Mouse (Mus musculus) stomach, embryonic 15.5 days (tissue): Measurements from ENCODE around the gene Exoc6b. TPM values are rescaled to one million over a fixed set of nuclear protein-coding genes. Genes with fewer than 3 reads are reported as not detected.

ENCODE experiments used
- ATAC-seq: fragments of 200-750 bp; cut with Nextera tagmentation; 2 replicates; pipeline ENCODE4 v1.8.0; 2017; ENCODE audit warnings: low read depth, moderate number of reproducible peaks, moderate TSS enrichment; ENCODE audit not compliant: insufficient read depth, low FRiP score
- H3K27ac ChIP-seq: fragments of 300-500 bp; sonication (generic); 2 replicates; pipeline ENCODE4 v1.5.1; 2015; ENCODE audit warnings: mild to moderate bottlenecking, inconsistent platforms
- H3K27me3 ChIP-seq: fragments of 300-500 bp; sonication (generic); replicated peaks from 2 replicates; pipeline ENCODE4 v1.6.1; 2015; ENCODE audit warnings: inconsistent platforms
- H3K36me3 ChIP-seq: fragments of 300-500 bp; sonication (generic); 2 replicates; pipeline ENCODE4 v1.6.1; 2015; ENCODE audit warnings: inconsistent platforms
- H3K4me1 ChIP-seq: fragments of 300-500 bp; sonication (generic); 2 replicates; pipeline ENCODE4 v1.6.1; 2015; ENCODE audit warnings: inconsistent platforms
- H3K4me2 ChIP-seq: fragments of 300-500 bp; sonication (generic); 2 replicates; pipeline ENCODE4 v1.6.1; 2015; ENCODE audit warnings: mild to moderate bottlenecking, inconsistent platforms
- H3K4me3 ChIP-seq: fragments of 300-500 bp; sonication (generic); replicated peaks from 2 replicates; pipeline ENCODE4 v1.5.1; 2015; ENCODE audit warnings: inconsistent platforms
- H3K9ac ChIP-seq: fragments of 300-500 bp; sonication (generic); 2 replicates; pipeline ENCODE4 v1.6.1; 2015; ENCODE audit warnings: inconsistent platforms
- H3K9me3 ChIP-seq: fragments of 300-500 bp; sonication (generic); 2 replicates; pipeline ENCODE4 v1.6.1; 2016; ENCODE audit warnings: inconsistent platforms
- WGBS: fragments of 180-500 bp; shearing (Covaris S2); methylation state at CpG from one replicate; pipeline ENCODE4 v1.1.7; 2015; 5-methylcytosine and 5-hydroxymethylcytosine counted together
- polyA plus RNA-seq: library from polyadenylated mRNA; unstranded; fragments of >200 nt; fragmentation: Nextera tagmentation; extraction: Ambion mirVana; gene quantifications from 2 replicates; pipeline ENCODE4 v1.2.1, GENCODE M21; 2015

Gene Exoc6b
- polyA plus RNA-seq, 1 experiment from 2014 or later = 27.8 TPM

DNA sequence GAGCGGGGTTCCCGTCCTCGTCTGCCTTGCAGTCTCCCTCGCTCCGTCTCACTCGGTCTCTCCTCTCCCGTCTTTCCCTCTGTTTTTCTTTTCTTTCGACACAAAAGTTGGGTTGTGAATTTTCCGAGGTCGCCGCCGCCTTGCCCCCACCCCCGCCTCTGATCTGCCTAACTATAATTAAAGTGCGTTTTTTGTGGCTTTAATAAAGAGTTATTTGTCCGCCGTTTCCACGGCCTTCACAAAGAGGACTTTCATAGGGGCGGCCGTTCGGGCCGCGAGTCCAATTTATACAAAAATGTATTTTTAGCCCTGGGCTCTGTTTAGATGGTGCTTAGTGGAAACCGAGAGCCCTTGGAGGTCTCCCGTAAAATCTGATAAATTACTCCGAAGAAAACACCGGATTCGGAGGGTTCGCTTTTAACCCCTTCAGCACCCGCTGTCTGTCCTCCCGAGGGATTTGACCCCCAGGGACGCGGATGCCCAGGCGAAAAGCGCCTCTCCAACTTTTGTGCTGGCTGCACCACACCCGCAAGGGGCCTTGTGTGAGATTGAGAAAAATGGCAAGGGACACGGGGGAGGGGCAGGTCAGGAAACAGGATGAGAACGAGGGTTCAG is 483.5 kb downstream of the Exoc6b start:
- ATAC-seq = no peak
- Histone ChIP-seq H3K4me2 (peak overlapping the region; percentile 94), H3K27me3 (peaks cover 74% of the 10 kb centered on the region), H3K9ac (no peak overlapping the region), H3K27ac (no peak overlapping the region), H3K4me3 (peak overlapping the region; percentile 49), H3K36me3 (no peaks in the 10 kb centered on the region), H3K9me3 (no peaks in the 10 kb centered on the region), H3K4me1 (peaks cover 74% of the 10 kb centered on the region)
- 1% methylated on average over 37 of the region's 37 CpGs for WGBS

DNA sequence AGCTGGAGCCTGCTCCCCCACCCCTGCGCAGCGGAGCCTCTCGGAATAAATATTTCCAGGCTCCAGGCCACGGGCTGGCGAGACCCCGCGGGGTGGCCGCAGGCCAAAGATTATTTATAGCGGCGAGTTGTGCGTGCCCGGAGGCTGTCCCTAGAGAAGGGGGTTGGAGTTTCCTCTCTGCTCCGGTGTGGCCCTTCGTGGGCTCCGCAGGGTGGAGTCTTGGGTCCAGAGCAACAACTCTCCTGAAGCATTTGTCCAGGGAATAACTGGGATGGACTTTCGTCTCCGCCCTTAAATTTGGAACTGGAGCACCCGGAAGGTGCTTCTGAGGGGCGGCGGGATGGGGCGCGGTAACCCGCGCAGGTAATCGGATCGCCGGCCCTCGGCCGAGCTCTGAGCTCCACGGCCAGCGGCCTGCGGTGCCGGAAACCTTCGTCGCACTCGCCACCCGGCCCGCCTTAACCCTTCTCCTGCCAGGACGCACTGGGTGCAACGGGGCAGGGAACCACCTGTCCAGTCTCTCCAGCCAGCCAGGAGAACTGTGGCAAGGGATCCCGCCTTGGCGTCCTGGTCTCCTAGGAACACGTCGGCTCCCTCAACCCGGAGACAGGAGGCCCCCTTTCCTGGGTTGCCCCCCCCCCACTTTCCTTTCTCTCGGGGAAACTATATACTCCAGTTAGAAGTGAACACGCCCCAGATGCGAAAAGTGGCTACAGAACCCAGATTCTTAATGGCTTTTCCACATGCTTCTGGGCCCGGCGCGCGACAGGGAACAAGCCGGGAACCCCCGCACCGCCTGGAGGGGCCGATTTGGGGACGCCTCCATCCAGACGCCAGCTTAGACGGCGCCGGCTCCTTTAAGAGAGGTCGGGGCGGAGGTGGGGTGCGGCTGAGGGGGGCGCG is 484.3 kb downstream of the Exoc6b start:
- Histone ChIP-seq H3K36me3 (no peaks in the 10 kb centered on the region), H3K9ac (no peak overlapping the region), H3K27ac (no peak overlapping the region), H3K4me3 (peak overlapping the region; percentile 49), H3K4me1 (peaks cover 73% of the 10 kb centered on the region), H3K9me3 (no peaks in the 10 kb centered on the region), H3K4me2 (peak overlapping the region; percentile 94), H3K27me3 (peaks cover 79% of the 10 kb centered on the region)
- WGBS = 1% methylated on average over 66 of the region's 66 CpGs
- no peak for ATAC-seq

DNA sequence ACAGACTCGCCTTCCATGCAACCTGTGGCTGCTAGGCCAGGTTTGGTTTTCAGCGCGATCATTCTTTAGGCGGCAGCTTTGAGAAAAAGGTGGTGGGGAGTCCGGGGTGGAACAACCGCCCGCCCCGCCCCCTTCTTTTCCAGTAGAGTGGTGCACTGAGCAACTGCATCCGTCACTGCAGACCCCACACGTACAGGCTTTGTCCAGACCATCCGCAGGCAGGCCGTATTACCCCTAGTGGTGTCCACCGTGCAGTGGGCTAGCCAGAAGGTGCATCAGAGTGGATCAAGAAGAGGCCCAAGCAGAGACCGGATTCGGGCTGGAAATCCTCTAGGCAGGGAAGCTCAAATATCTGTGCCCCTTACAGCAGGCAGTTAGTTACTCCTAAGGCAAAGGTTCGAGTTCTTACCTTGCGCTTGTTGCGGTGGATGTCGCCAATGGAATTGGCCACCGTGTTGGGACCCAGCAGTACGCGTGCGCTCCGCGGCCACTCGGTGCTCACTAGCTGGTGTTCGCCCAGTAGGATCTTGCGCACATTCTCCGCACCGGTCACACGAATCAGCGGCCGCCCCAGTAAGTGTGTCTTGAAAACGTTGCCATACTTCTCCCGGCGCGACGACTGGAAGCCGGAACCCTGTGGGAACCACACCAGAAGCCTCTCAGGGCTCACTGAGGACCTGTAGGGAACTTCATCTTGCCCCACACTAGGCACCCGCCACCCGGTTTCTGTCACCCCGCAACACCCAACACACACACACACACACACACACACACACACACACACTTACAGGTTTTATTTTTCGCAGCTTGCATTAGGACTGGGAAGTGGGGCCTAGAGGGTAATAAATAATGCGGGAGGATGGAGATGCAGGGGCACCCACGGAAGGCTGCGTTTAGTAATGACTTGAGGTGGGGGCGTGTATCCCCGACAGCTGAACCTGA is 485.2 kb downstream of the Exoc6b start:
- peaks cover 70% of the 10 kb centered on the region for H3K27me3 ChIP-seq
- H3K27ac ChIP-seq = no peak overlapping the region
- peak overlapping the region; percentile 49 for H3K4me3 ChIP-seq
- H3K4me2 ChIP-seq = peak overlapping the region; percentile 94
- ATAC-seq = peak; percentile 4; the same call in 1 of the 2 replicates
- no peaks in the 10 kb centered on the region for H3K36me3 ChIP-seq
- 5% methylated on average over 48 of the region's 48 CpGs for WGBS
- no peak overlapping the region for H3K9ac ChIP-seq
- no peaks in the 10 kb centered on the region for H3K9me3 ChIP-seq
- H3K4me1 ChIP-seq = peaks cover 63% of the 10 kb centered on the region

DNA sequence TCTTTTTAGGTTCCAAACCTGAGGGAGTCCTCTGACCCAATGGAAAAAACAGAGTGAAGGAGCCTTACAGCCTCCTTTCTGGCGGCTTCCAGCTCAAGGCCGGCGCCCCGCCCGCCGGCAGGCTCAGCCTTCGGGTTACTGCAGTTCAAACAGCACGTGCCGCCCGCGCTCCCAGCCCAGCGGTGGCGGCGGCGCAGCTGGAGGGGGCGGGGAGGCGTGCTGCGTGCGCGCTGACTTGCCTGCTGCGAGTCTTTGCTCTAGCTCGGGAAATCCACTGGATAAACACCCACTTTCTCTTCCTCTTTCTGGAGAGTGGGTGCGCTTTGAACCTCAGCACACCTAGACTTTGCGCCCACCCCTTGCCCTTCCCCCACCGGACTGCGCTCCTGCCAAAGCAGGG is 485.9 kb downstream of the Exoc6b start:
- H3K36me3 ChIP-seq = no peaks in the 10 kb centered on the region
- peaks cover 59% of the 10 kb centered on the region for H3K4me1 ChIP-seq
- peak overlapping the region; percentile 94 for H3K4me2 ChIP-seq
- H3K9ac ChIP-seq = no peak overlapping the region
- H3K27me3 ChIP-seq = peaks cover 67% of the 10 kb centered on the region
- H3K4me3 ChIP-seq = peak overlapping the region; percentile 49
- no peaks in the 10 kb centered on the region for H3K9me3 ChIP-seq
- peak; percentile 63; the same call in 1 of the 2 replicates for ATAC-seq
- no peak overlapping the region for H3K27ac ChIP-seq
- WGBS = under 1% methylated on average over 26 of the region's 26 CpGs

DNA sequence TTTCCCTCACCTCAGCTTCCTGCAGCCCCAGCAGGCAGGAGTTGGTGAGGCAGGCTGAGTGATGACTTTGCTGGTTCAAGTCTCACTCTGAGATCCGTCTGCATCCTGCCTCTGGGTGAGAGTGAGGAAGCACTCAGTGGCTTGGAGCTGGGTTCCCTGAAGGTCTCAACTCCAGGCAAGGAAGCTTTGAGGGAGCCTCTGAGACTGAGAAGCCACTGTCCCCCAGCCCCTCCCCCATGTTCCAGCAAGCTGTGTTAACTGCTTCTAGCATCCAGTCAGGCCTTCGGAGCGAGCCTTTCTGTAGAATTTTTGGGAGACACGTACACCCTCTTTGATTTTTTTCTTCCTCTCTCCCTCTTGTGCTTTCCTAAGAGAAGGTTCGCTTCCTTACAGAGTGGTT is 486.5 kb downstream of the Exoc6b start:
- Histone ChIP-seq H3K4me1 (peaks cover 54% of the 10 kb centered on the region), H3K36me3 (no peaks in the 10 kb centered on the region), H3K27me3 (peaks cover 65% of the 10 kb centered on the region), H3K4me3 (peak overlapping the region; percentile 49; the same call in 1 of the 2 replicates), H3K4me2 (peak overlapping the region; percentile 94), H3K9ac (no peak overlapping the region), H3K27ac (no peak overlapping the region), H3K9me3 (no peaks in the 10 kb centered on the region)
- ATAC-seq = no peak
- WGBS = 59% methylated on average over 5 of the region's 5 CpGs

DNA sequence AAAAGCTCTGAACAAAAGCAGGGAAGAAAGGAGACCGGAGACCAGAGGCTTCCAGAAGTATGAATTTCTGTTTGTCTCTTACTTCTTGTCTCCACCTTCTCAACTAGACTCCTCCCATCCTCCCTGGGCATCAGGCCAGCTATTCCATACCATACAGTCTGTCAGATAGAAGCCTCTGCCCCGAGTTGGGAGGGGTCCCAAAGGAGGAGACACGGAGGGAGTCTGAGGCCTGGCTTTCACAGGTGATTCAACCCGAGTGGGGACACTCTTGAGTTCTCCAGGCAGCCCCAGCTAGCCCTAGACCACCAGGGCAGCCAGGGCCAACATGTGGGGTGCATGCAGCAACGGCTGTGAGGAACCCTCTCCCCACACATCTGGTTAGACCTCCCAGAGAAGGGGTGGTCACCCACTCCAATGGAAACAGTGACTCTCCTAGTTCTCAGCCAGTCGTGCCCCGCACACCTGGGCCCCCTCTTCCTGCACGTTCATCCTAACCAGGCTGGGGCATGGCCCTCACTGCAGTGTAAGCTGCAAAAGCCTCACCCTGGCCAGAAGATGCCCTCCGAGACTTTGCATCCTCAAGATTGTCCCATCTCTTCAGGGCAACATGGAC is 487.4 kb downstream of the Exoc6b start:
- no peak for ATAC-seq
- H3K4me2 ChIP-seq = no peak overlapping the region
- H3K4me1 ChIP-seq = peaks cover 45% of the 10 kb centered on the region
- H3K4me3 ChIP-seq = no peak overlapping the region
- H3K27me3 ChIP-seq = peaks cover 56% of the 10 kb centered on the region
- no peaks in the 10 kb centered on the region for H3K9me3 ChIP-seq
- no peak overlapping the region for H3K9ac ChIP-seq
- no peaks in the 10 kb centered on the region for H3K36me3 ChIP-seq
- no peak overlapping the region for H3K27ac ChIP-seq
- 53% methylated on average over 9 of the region's 9 CpGs for WGBS

DNA sequence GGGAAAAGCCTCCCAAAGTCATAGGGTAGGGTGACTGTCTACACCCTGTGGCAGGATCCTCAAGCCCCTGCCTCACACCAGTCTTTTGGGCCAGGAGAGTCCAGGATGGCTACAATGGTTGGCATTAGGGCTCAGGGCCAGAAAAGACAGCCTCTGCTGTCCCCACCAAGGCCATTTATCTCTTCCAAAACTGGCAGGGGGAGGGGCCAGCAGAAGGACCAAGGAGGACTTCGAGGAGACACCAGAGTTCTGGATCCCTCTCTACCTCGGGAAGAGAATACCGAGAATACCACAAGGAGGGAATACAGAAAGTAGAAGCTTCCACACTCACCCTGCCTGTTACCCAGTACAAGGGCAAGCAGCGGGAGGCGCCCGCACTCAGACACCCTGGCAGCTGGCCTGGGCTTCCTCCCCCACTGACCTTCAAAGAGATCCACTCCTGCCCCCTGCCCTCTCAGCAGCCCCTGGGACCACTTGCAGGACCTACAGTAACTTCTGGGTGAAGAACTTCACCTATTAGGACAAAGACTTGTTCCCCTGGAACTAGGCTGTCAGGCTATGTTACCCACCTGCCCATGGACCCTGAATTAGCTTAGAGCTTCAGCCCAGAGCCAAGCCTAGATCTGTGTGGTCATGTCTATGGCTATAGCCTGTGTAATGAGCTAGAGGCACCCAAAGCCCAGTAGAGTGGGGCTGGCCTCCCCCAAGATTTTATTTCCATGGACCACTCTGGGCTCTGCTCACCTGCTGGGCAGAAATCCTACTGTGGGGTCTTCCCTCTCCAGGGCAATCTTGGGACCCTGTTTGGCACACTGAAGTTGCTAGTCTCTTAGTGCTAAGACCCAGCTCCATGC is 488.1 kb downstream of the Exoc6b start:
- Histone ChIP-seq H3K4me3 (no peak overlapping the region), H3K27me3 (peaks cover 50% of the 10 kb centered on the region)
- no peak for ATAC-seq

DNA sequence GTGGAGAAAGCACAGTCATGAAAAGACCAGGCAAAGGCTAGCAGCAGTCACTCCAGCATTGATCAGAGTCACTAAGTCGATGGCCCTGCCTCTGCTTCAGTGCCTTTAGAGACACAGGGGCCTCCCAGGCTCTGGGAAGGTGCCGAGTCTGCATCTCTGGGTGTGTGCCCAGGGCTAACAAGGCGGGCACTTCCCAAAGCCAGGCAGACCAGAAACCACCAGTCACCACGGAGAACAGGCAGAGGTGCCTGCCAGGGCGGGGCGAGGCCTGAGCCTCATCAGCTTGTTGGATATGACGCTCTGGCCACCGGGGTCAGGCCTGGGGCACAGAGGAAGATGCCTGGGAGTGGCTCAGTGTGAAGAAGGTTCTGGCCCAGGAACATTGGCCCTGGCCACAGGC is 489.8 kb downstream of the Exoc6b start:
- WGBS = 63% methylated on average over 8 of the region's 8 CpGs
- Histone ChIP-seq H3K4me2 (no peak overlapping the region), H3K27ac (no peak overlapping the region), H3K9ac (no peak overlapping the region), H3K4me1 (peaks cover 26% of the 10 kb centered on the region), H3K27me3 (peaks cover 36% of the 10 kb centered on the region), H3K9me3 (no peaks in the 10 kb centered on the region), H3K4me3 (no peak overlapping the region), H3K36me3 (no peaks in the 10 kb centered on the region)
- ATAC-seq = no peak

More for the DNA sequence above, 488.1 kb downstream of the Exoc6b start:
- Histone ChIP-seq H3K9me3 (no peaks in the 10 kb centered on the region), H3K27ac (no peak overlapping the region), H3K9ac (no peak overlapping the region), H3K4me1 (peaks cover 41% of the 10 kb centered on the region), H3K4me2 (no peak overlapping the region), H3K36me3 (no peaks in the 10 kb centered on the region)
- WGBS = 63% methylated on average over 6 of the region's 6 CpGs

DNA sequence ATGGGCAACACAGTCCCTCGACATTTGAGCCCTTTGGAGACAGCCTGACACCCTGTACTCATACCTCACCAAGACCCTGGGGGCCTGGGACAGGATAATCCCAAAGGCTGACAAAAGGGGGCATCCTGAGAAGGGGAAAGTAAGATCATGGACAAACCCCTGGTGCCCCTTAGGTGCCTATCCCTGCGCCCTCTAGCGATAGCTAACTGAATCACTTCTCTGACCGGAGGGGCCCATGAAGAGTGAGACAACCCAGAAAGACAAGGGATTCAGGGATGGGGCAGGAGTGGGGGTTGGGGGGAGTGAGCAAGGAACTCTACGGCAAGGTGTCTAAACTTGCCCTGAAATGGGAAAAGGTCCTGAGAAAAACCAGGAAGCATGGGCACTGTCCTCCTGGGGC is 490.4 kb downstream of the Exoc6b start:
- H3K4me3 ChIP-seq = no peak overlapping the region
- no peak for ATAC-seq
- WGBS = 16% methylated on average over 5 of the region's 5 CpGs
- H3K9ac ChIP-seq = no peak overlapping the region
- H3K9me3 ChIP-seq = no peaks in the 10 kb centered on the region
- H3K36me3 ChIP-seq = no peaks in the 10 kb centered on the region
- no peak overlapping the region for H3K4me2 ChIP-seq
- no peak overlapping the region for H3K27ac ChIP-seq
- H3K4me1 ChIP-seq = peaks cover 20% of the 10 kb centered on the region
- H3K27me3 ChIP-seq = peaks cover 30% of the 10 kb centered on the region

DNA sequence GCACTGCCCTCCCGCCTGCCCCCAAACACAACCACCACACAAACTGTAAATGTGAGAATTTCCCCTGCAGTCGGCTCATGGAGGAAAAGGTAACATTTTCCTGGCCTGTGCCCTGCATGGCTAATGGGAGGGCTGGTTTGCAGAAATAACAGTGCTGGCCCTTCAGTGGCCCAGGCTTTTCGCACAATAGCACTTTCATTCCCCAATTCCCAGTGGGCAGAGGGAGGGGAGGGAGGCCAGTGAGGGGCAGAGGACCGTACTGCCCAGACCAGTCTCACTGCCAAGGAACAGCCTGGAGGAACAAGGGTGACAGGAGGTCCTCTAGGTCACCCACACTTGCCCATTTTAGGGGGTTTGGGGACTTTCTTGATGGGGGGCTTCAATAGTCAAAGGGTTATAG is 491.4 kb downstream of the Exoc6b start:
- Histone ChIP-seq H3K4me2 (no peak overlapping the region), H3K9ac (no peak overlapping the region), H3K27ac (no peak overlapping the region), H3K36me3 (no peaks in the 10 kb centered on the region), H3K9me3 (no peaks in the 10 kb centered on the region), H3K4me3 (no peak overlapping the region), H3K4me1 (peaks cover 10% of the 10 kb centered on the region), H3K27me3 (peaks cover 24% of the 10 kb centered on the region)
- WGBS = 69% methylated on average over 4 of the region's 4 CpGs
- no peak for ATAC-seq
